Mouse (Mus musculus) adrenal gland, postnatal 14 days (tissue): ENCODE results near the gene Hmcn2. TPM values are rescaled to one million over a fixed set of nuclear protein-coding genes. Genes with fewer than 3 reads are reported as not detected.

ENCODE experiments used
- DNase-seq: peaks from one replicate; pipeline ENCODE4 v3.0.0; 2021; ENCODE audit warnings: mixed read lengths
- total RNA-seq: library from RNA; stranded (reverse); gene quantifications from 2 replicates; pipeline ENCODE4 v1.2.3, GENCODE M21; 2021

Hmcn2 gene
- total RNA-seq, 1 experiment from 2014 or later = 4.3 TPM

GRCm38 (mm10) chr2:31305684-31306083 lies 8.5 kb upstream of the Hmcn2 start:
- DNase-seq = peak; percentile 56

- no peak for DNase-seq
Measured at GRCm38 (mm10) chr2:31308257-31308656, 6.0 kb upstream of the Hmcn2 start.

GRCm38 (mm10) chr2:31309549-31309948 lies 4.7 kb upstream of the Hmcn2 start:
- DNase-seq = no peak

GRCm38 (mm10) chr2:31318162-31318561 lies 3.9 kb downstream of the Hmcn2 start:
- peak; percentile 49 for DNase-seq

GRCm38 (mm10) chr2:31319200-31319599 lies 5.0 kb downstream of the Hmcn2 start:
- DNase-seq = no peak

- DNase-seq = no peak
Measured at GRCm38 (mm10) chr2:31327186-31327585, 13.0 kb downstream of the Hmcn2 start.

GRCm38 (mm10) chr2:31337706-31338330 lies 23.6 kb downstream of the Hmcn2 start:
- no peak for DNase-seq

GRCm38 (mm10) chr2:31339826-31340225 lies 25.6 kb downstream of the Hmcn2 start:
- peak; percentile 32 for DNase-seq

- no peak for DNase-seq
Measured at GRCm38 (mm10) chr2:31341726-31342535, 27.7 kb downstream of the Hmcn2 start.

GRCm38 (mm10) chr2:31346096-31346495 lies 31.9 kb downstream of the Hmcn2 start:
- peak; percentile 73 for DNase-seq

- no peak for DNase-seq
Measured at GRCm38 (mm10) chr2:31348373-31348772, 34.2 kb downstream of the Hmcn2 start.

GRCm38 (mm10) chr2:31348850-31349249 lies 34.6 kb downstream of the Hmcn2 start:
- DNase-seq = no peak

GRCm38 (mm10) chr2:31356771-31357170 lies 42.6 kb downstream of the Hmcn2 start:
- DNase-seq = peak; percentile 24

- DNase-seq = peak; percentile 43
Measured at GRCm38 (mm10) chr2:31359316-31359715, 45.1 kb downstream of the Hmcn2 start.

GRCm38 (mm10) chr2:31367186-31367585 lies 53.0 kb downstream of the Hmcn2 start:
- no peak for DNase-seq

- DNase-seq = no peak
Measured at GRCm38 (mm10) chr2:31371396-31371795, 57.2 kb downstream of the Hmcn2 start.

GRCm38 (mm10) chr2:31372186-31372585 lies 58.0 kb downstream of the Hmcn2 start:
- DNase-seq = no peak

GRCm38 (mm10) chr2:31374415-31374814 lies 60.2 kb downstream of the Hmcn2 start:
- no peak for DNase-seq

GRCm38 (mm10) chr2:31376057-31376456 lies 61.8 kb downstream of the Hmcn2 start:
- DNase-seq = no peak

- DNase-seq = no peak
Measured at GRCm38 (mm10) chr2:31377481-31377880, 63.3 kb downstream of the Hmcn2 start.

GRCm38 (mm10) chr2:31381292-31381846 lies 67.2 kb downstream of the Hmcn2 start:
- DNase-seq = peak; percentile 63

GRCm38 (mm10) chr2:31382952-31383351 lies 68.7 kb downstream of the Hmcn2 start:
- DNase-seq = peak; percentile 82

GRCm38 (mm10) chr2:31416968-31417367 lies 102.8 kb downstream of the Hmcn2 start:
- no peak for DNase-seq
